Mouse (Mus musculus) small intestine, adult 2 months (tissue): ENCODE measurements around the gene Fat3.

Experiments
- CTCF ChIP-seq: fragments of 200-500 bp; IDR thresholded peaks from 2 replicates; pipeline ENCODE4 v1.5.1; 2012; ENCODE audit warnings: low read depth, mild to moderate bottlenecking, control low read depth, inconsistent platforms, low read length, moderate library complexity, mixed read lengths; ENCODE audit not compliant: insufficient replicate concordance, insufficient read length; ENCODE audit errors: extremely low read depth
- POLR2A ChIP-seq: fragments of 200-500 bp; IDR thresholded peaks from 2 replicates; pipeline ENCODE4 v1.6.1; 2012; ENCODE audit warnings: low read depth, mild to moderate bottlenecking, control low read depth, inconsistent platforms, low read length, moderate library complexity

DNA sequence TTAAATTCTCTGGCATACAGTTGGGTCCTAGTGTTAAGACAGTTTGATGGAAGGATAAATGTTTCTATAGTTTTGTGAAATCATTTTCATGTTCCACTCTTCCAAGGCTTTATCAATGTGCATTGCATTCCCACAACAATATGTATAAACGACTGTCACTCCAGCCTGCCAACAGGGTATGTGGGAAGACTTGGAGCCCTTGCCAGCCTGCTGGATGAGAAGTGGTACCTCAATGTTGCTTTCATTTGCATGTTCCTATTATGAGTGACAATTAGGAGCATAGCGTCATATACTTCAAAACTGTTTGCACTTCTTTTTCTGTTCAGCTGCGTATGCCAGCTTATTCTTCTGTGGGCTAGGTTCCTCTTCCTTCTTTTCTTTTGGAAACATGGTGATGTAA lies 489.7 kb downstream of the Fat3 start:
- no peak for TF ChIP-seq POLR2A
- TF ChIP-seq CTCF, result no peak
